In genomic region chr3:145987970-145988683, GRCm38 (mm10) we compare ENCODE assay signal across 8 mouse cellular contexts. TPM values are rescaled to one million over a fixed set of nuclear protein-coding genes. Genes with fewer than 3 reads are reported as not detected.
A peak's percentile ranks its signal among the peaks of the same experiment; 100 is the strongest.
DNase-seq lines count a peak whose midpoint lies in the region; ATAC-seq and TF ChIP-seq lines count a peak whose summit lies in the region.

No protein-coding gene starts in this region.

- DNase-seq in spleen, adult 18-20 months, result peak; percentile 12 to 19
- DNase-seq in spleen, adult 12 weeks (ENCODE audit: low spot score), result no peak
- peak; percentile 91 for DNase-seq in heart, embryonic 10.5 days (ENCODE audit: low spot score)
- peak; percentile 96 for DNase-seq in kidney, adult 9 months
- peak; percentile 71 for DNase-seq in liver
- peak; percentile 44 for DNase-seq in midbrain, postnatal 0 days (ENCODE audit: low spot score)

- peak overlapping the region; percentile 87 for H3K4me2 ChIP-seq in embryonic facial prominence, embryonic 13.5 days
- peak overlapping the region; percentile 69 for H3K4me2 ChIP-seq in midbrain, postnatal 0 days (ENCODE audit: low read depth, low read length, poor library complexity, severe bottlenecking)
- H3K4me2 ChIP-seq in stomach, embryonic 16.5 days (ENCODE audit: low read depth, low read length), result peak overlapping the region; percentile 76

- H3K27me3 ChIP-seq in embryonic facial prominence, embryonic 13.5 days, result peaks cover 7% of the 10 kb centered on the region; the same call in 1 of the 2 replicates
- no peaks in the 10 kb centered on the region for H3K27me3 ChIP-seq in heart, embryonic 10.5 days (ENCODE audit: insufficient read depth, poor library complexity, severe bottlenecking)
- H3K27me3 ChIP-seq in midbrain, postnatal 0 days (ENCODE audit: insufficient read depth, low read length), result peaks cover 14% of the 10 kb centered on the region
- no peaks in the 10 kb centered on the region for H3K27me3 ChIP-seq in stomach, embryonic 16.5 days (ENCODE audit: control insufficient read depth, insufficient read depth, low read length)

- TF ChIP-seq CTCF in midbrain, postnatal 0 days (IDR thresholded peaks at IDR 0.05), result no peak

- H3K9me3 ChIP-seq in embryonic facial prominence, embryonic 13.5 days, result no peaks in the 10 kb centered on the region
- no peaks in the 10 kb centered on the region for H3K9me3 ChIP-seq in heart, embryonic 10.5 days
- H3K9me3 ChIP-seq in midbrain, postnatal 0 days (ENCODE audit: low read length), result no peaks in the 10 kb centered on the region
- no peaks in the 10 kb centered on the region for H3K9me3 ChIP-seq in stomach, embryonic 16.5 days (replicated peaks; ENCODE audit: control insufficient read depth, low read length)

- H3K36me3 ChIP-seq in embryonic facial prominence, embryonic 13.5 days, result no peaks in the 10 kb centered on the region; the same call in 1 of the 2 replicates
- peaks cover 13% of the 10 kb centered on the region for H3K36me3 ChIP-seq in heart, embryonic 10.5 days
- no peaks in the 10 kb centered on the region for H3K36me3 ChIP-seq in midbrain, postnatal 0 days (ENCODE audit: insufficient read depth, low read length)
- H3K36me3 ChIP-seq in stomach, embryonic 16.5 days (ENCODE audit: control insufficient read depth, insufficient read depth, low read length), result no peaks in the 10 kb centered on the region

- peaks cover 37% of the 10 kb centered on the region for H3K4me1 ChIP-seq in embryonic facial prominence, embryonic 13.5 days
- peaks cover 39% of the 10 kb centered on the region for H3K4me1 ChIP-seq in heart, embryonic 10.5 days
- H3K4me1 ChIP-seq in midbrain, postnatal 0 days (ENCODE audit: insufficient read depth, low read length), result no peaks in the 10 kb centered on the region
- H3K4me1 ChIP-seq in stomach, embryonic 16.5 days (ENCODE audit: control insufficient read depth, insufficient read depth, low read length), result 0 out of 2 replicates have a peak, but pooled peaks cover 7% of the 10 kb centered on the region

- WGBS in embryonic facial prominence, embryonic 13.5 days, result 0% methylated on average over 90 of the region's 101 CpGs
- under 1% methylated on average over 87 of the region's 101 CpGs for WGBS in heart, embryonic 10.5 days
- under 1% methylated on average over 42 of the region's 101 CpGs for WGBS in midbrain, postnatal 0 days
- WGBS in stomach, embryonic 16.5 days, result under 1% methylated on average over 100 of the region's 101 CpGs

- peak overlapping the region; percentile 92 for H3K27ac ChIP-seq in embryonic facial prominence, embryonic 13.5 days
- H3K27ac ChIP-seq in heart, embryonic 10.5 days, result peak overlapping the region; percentile 98
- peak overlapping the region; percentile 32; the same call in 1 of the 2 replicates for H3K27ac ChIP-seq in midbrain, postnatal 0 days (ENCODE audit: low read depth, low read length)
- peak overlapping the region; percentile 96 for H3K27ac ChIP-seq in stomach, embryonic 16.5 days (ENCODE audit: low read length)

- H3K4me3 ChIP-seq in embryonic facial prominence, embryonic 13.5 days, result peak overlapping the region; percentile 74
- peak overlapping the region; percentile 87 for H3K4me3 ChIP-seq in heart, embryonic 10.5 days
- H3K4me3 ChIP-seq in midbrain, postnatal 0 days (ENCODE audit: low read depth, low read length), result peak overlapping the region; percentile 66
- peak overlapping the region; percentile 69 for H3K4me3 ChIP-seq in stomach, embryonic 16.5 days (replicated peaks; ENCODE audit: low read length)

- peak overlapping the region; percentile 85 for H3K9ac ChIP-seq in embryonic facial prominence, embryonic 13.5 days
- H3K9ac ChIP-seq in midbrain, postnatal 0 days (replicated peaks; ENCODE audit: low read length, poor library complexity, severe bottlenecking), result peak overlapping the region; percentile 65
- peak overlapping the region; percentile 90 for H3K9ac ChIP-seq in stomach, embryonic 16.5 days (ENCODE audit: low read length)

- ATAC-seq in embryonic facial prominence, embryonic 13.5 days (ENCODE audit: insufficient number of reproducible peaks, insufficient read depth, low FRiP score, low TSS enrichment, low read depth), result peak; percentile 70
- peak; percentile 76 for ATAC-seq in midbrain, postnatal 0 days (ENCODE audit: low FRiP score)
- ATAC-seq in stomach, embryonic 16.5 days (ENCODE audit: insufficient read depth, low FRiP score), result peak; percentile 91

RNA-seq across cellular contexts. Expression of gene Syde2, which starts 0.5 kb away (rescaled TPM):
- 1.8 and 2.1 TPM in 2 replicates for polyA plus RNA-seq in embryonic facial prominence, embryonic 13.5 days (2015; fragmentation: Nextera tagmentation; extraction: Ambion mirVana)
- 3.1 and 3.4 TPM in 2 replicates for polyA plus RNA-seq in heart, embryonic 10.5 days (2016; fragmentation: Nextera tagmentation; extraction: Ambion mirVana)
- 4.2 and 4.7 TPM in 2 replicates for total RNA-seq in midbrain, postnatal 0 days (2014; rRNA removed)
- 0.28 and 0.32 TPM in 2 replicates for polyA plus RNA-seq in midbrain, postnatal 0 days (2015; fragmentation: Nextera tagmentation; extraction: Ambion mirVana)
- 1.6 and 1.9 TPM in 2 replicates for polyA plus RNA-seq in stomach, embryonic 16.5 days (2015; fragmentation: Nextera tagmentation; extraction: Ambion mirVana)

RNA-seq across cellular contexts. Expression of gene 2410004B18Rik, which starts 50.3 kb away (rescaled TPM):
- 50.7 and 61.1 TPM in 2 replicates for polyA plus RNA-seq in embryonic facial prominence, embryonic 13.5 days (2015; fragmentation: Nextera tagmentation; extraction: Ambion mirVana)
- 43.3 and 55.7 TPM in 2 replicates for polyA plus RNA-seq in heart, embryonic 10.5 days (2016; fragmentation: Nextera tagmentation; extraction: Ambion mirVana)
- 48.9 and 55.1 TPM in 2 replicates for total RNA-seq in midbrain, postnatal 0 days (2014; rRNA removed)
- polyA plus RNA-seq in midbrain, postnatal 0 days (2015; fragmentation: Nextera tagmentation; extraction: Ambion mirVana), result 83.8 and 87.3 TPM in 2 replicates
- polyA plus RNA-seq in stomach, embryonic 16.5 days (2015; fragmentation: Nextera tagmentation; extraction: Ambion mirVana), result 31.7 and 41.2 TPM in 2 replicates

Comparison
In these comparisons a context has a peak if more than half of its experiments do, and no peak if none do; other contexts are left out.
1. H3K27ac ChIP-seq: peak in every context shown above with its lines; median percentile 98 in heart, embryonic 10.5 days; 96 in stomach, embryonic 16.5 days; 92 in embryonic facial prominence, embryonic 13.5 days; 32 in midbrain, postnatal 0 days.